Mouse (Mus musculus): ENCODE results near the gene Tlr13. TPM values are rescaled to one million over a fixed set of nuclear protein-coding genes. Genes with fewer than 3 reads are reported as not detected.

The Tlr13 gene
- polyA plus RNA-seq (2012; rRNA removed): 0.05 TPM in 2 replicates

DNA sequence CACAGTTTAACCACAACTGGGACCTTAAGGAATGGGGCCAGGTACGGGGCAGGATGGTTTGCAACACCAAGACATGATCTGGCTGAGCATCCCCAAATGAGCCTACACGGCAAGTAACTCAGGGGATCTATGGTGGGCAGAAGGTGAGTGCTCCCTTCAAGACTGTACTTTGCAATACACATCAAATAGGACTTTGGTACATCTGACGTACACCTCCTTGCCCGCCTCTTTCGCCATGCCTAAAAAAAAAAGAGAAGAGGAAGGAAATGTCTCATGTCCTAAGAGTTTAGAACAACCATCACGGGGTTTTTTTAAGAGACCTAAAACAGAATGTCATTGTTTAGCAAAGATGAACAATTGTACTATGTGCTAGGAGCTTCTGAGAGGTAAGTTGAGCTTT lies at the start of gene Tlr13:
Gene Tlr13 (plus strand): TSS at position 269 of the 400 bp plus-strand sequence.
- no peak within 1 kb of the TSS for H3K4me3 ChIP-seq (ENCODE audit: control insufficient read depth, low read depth, low read length)
- no peaks in the 10 kb centered on the region for H3K36me3 ChIP-seq (ENCODE audit: control insufficient read depth, insufficient read depth, low read length)
- no peaks in the 10 kb centered on the region for H3K27me3 ChIP-seq (ENCODE audit: control insufficient read depth, insufficient read depth, low read length)
- no peak within 1 kb of the TSS for H3K27ac ChIP-seq (ENCODE audit: control insufficient read depth, insufficient read depth, low read depth, low read length)
- TF ChIP-seq CTCF (IDR thresholded peaks at IDR 0.05; ENCODE audit: control insufficient read depth, insufficient read depth, insufficient replicate concordance, low read depth, low read length) (no peak), POLR2A (IDR thresholded peaks at IDR 0.05; ENCODE audit: control insufficient read depth, low read depth, low read length) (no peak)
- H3K4me1 ChIP-seq (ENCODE audit: control insufficient read depth, insufficient read depth, low read length): no peaks in the 10 kb centered on the region

DNA sequence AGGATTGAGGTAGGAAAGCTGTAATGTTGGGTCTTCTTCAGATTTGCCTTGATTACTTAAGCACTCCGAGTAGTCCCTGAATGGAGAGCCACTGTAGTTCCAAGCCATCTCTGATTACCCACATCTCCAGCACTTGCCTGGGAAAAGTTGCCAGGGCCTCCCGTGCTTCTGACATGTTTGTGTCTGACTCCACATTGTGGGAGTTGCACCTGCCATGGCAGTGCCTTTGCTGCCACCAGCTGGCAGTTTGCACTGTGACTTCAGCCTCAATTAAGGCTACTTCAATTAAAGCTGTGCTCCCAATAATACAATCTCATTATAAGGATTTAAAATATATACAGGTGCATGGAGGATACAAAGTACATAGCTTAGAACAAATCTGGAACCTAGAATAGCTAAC lies 37.5 kb upstream of the Tlr13 start:
- TF ChIP-seq CTCF (IDR thresholded peaks at IDR 0.05; ENCODE audit: control insufficient read depth, insufficient read depth, insufficient replicate concordance, low read depth, low read length) (0 out of 2 replicates have a peak, but pooled peaks have one; percentile 33), POLR2A (IDR thresholded peaks at IDR 0.05; ENCODE audit: control insufficient read depth, low read depth, low read length) (no peak)
- Histone ChIP-seq H3K27ac (ENCODE audit: control insufficient read depth, insufficient read depth, low read depth, low read length) (no peak overlapping the region), H3K4me3 (ENCODE audit: control insufficient read depth, low read depth, low read length) (no peak overlapping the region), H3K36me3 (ENCODE audit: control insufficient read depth, insufficient read depth, low read length) (no peaks in the 10 kb centered on the region), H3K4me1 (ENCODE audit: control insufficient read depth, insufficient read depth, low read length) (no peaks in the 10 kb centered on the region), H3K27me3 (ENCODE audit: control insufficient read depth, insufficient read depth, low read length) (no peaks in the 10 kb centered on the region)

DNA sequence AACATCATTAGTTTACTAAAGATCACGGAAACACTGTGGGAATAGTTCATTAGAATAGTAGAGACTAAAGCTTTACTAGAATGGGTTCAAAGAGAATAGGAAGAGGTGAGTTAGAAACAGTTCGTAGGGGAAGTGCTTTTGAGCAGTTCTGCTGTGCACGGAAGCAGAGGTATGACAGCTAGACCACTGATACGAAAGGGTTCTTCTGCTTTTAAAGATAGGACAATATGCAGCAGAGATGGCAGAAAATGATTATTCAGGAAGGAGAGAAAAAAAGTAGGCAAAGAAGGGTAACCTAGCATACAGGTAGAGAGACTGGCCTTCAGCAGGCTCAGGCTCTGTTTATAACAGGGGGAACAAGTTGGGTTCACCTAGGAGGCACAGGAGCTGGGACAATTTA lies 29.1 kb upstream of the Tlr13 start:
- Histone ChIP-seq H3K4me1 (ENCODE audit: control insufficient read depth, insufficient read depth, low read length) (no peaks in the 10 kb centered on the region), H3K36me3 (ENCODE audit: control insufficient read depth, insufficient read depth, low read length) (no peaks in the 10 kb centered on the region), H3K4me3 (ENCODE audit: control insufficient read depth, low read depth, low read length) (no peak overlapping the region), H3K27ac (ENCODE audit: control insufficient read depth, insufficient read depth, low read depth, low read length) (no peak overlapping the region), H3K27me3 (ENCODE audit: control insufficient read depth, insufficient read depth, low read length) (no peaks in the 10 kb centered on the region)
- TF ChIP-seq CTCF (IDR thresholded peaks at IDR 0.05; ENCODE audit: control insufficient read depth, insufficient read depth, insufficient replicate concordance, low read depth, low read length): no peak
- TF ChIP-seq POLR2A (IDR thresholded peaks at IDR 0.05; ENCODE audit: control insufficient read depth, low read depth, low read length): no peak

DNA sequence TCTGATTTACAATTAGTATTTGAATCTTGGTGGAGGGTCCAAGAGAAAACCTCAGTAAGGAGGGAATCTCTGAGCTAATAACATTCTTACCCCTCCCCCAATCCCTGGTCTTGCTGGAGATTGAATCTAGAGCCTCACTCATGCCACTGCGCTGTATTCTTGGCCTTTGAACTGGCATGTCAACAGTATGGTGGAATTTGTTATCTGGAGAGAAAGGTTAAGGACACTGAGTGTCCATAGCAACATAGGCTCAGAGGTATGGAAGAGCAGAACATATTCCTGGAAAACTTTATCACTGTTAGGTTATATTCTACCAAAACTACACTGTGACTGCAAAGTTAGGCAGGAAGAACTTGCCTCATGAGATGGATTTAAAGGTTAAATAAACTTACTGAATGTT lies 28.3 kb upstream of the Tlr13 start:
- Histone ChIP-seq H3K36me3 (ENCODE audit: control insufficient read depth, insufficient read depth, low read length) (no peaks in the 10 kb centered on the region), H3K4me3 (ENCODE audit: control insufficient read depth, low read depth, low read length) (no peak overlapping the region), H3K27me3 (ENCODE audit: control insufficient read depth, insufficient read depth, low read length) (no peaks in the 10 kb centered on the region), H3K4me1 (ENCODE audit: control insufficient read depth, insufficient read depth, low read length) (no peaks in the 10 kb centered on the region), H3K27ac (ENCODE audit: control insufficient read depth, insufficient read depth, low read depth, low read length) (no peak overlapping the region)
- TF ChIP-seq CTCF (IDR thresholded peaks at IDR 0.05; ENCODE audit: control insufficient read depth, insufficient read depth, insufficient replicate concordance, low read depth, low read length) (no peak), POLR2A (IDR thresholded peaks at IDR 0.05; ENCODE audit: control insufficient read depth, low read depth, low read length) (no peak)

DNA sequence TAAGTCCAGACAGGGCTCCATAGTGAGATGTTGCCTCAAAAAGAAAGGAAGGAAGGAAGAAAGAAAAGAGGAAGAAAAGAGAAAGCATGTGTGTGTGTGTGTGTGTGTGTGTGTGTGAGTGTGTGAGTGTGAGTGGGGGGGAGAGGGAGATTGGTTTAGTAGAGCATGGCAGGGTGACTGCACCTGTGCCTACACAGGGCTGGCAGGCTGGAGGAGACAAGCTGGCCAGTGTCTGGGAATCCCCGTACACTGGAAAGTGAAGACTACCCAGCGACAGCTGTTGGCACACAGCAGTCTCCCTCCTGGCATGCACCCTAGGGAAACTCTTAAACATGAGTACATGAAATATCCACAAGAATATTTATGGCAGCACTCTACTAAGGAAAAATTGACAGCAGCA lies 20.2 kb upstream of the Tlr13 start:
- Histone ChIP-seq H3K27ac (ENCODE audit: control insufficient read depth, insufficient read depth, low read depth, low read length) (no peak overlapping the region), H3K27me3 (ENCODE audit: control insufficient read depth, insufficient read depth, low read length) (no peaks in the 10 kb centered on the region), H3K36me3 (ENCODE audit: control insufficient read depth, insufficient read depth, low read length) (no peaks in the 10 kb centered on the region), H3K4me3 (ENCODE audit: control insufficient read depth, low read depth, low read length) (no peak overlapping the region), H3K4me1 (ENCODE audit: control insufficient read depth, insufficient read depth, low read length) (no peaks in the 10 kb centered on the region)
- TF ChIP-seq CTCF (IDR thresholded peaks at IDR 0.05; ENCODE audit: control insufficient read depth, insufficient read depth, insufficient replicate concordance, low read depth, low read length) (no peak), POLR2A (IDR thresholded peaks at IDR 0.05; ENCODE audit: control insufficient read depth, low read depth, low read length) (no peak)

DNA sequence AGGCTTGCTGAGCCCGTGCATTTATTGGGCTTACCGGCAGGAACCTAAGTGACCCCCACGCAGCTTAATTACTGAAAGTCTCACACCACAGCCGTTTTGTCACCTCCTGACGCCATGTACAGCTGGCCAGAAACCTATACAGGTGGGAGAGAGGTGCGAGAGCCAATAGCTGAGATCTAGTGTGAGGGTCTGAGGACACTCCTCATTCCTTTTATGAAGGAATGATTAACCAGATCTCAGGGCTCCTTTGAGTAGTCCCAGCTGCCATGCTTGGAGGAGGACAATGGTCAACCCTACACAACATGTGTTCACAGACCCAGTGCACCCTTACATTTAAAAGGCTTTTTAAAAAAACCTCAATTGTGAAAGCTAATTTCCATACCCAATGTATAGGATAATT lies 14.7 kb upstream of the Tlr13 start:
- H3K27me3 ChIP-seq (ENCODE audit: control insufficient read depth, insufficient read depth, low read length): no peaks in the 10 kb centered on the region
- no peaks in the 10 kb centered on the region for H3K4me1 ChIP-seq (ENCODE audit: control insufficient read depth, insufficient read depth, low read length)
- TF ChIP-seq CTCF (IDR thresholded peaks at IDR 0.05; ENCODE audit: control insufficient read depth, insufficient read depth, insufficient replicate concordance, low read depth, low read length) (no peak), POLR2A (IDR thresholded peaks at IDR 0.05; ENCODE audit: control insufficient read depth, low read depth, low read length) (no peak)
- no peak overlapping the region for H3K27ac ChIP-seq (ENCODE audit: control insufficient read depth, insufficient read depth, low read depth, low read length)
- H3K4me3 ChIP-seq (ENCODE audit: control insufficient read depth, low read depth, low read length): no peak overlapping the region
- no peaks in the 10 kb centered on the region for H3K36me3 ChIP-seq (ENCODE audit: control insufficient read depth, insufficient read depth, low read length)

DNA sequence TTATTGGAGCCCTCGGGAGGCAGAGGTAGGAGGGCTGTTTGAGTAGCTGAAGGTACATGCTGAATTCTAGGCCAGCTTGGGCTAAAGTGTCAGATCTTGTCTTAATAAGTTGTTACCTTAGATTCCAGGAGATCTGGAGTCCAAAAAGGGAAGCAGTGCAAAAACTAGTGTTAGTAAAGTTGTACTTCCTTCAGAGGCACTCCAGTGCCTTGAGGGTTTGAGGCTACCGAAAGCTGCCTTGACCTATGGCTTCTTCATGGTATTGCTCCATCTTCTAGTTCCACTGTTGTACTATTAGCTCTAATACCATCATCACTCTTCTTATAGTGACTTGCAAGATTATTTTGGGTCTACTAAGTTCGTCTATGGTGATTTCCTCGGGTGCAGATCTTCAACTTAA lies 13.1 kb upstream of the Tlr13 start:
- Histone ChIP-seq H3K36me3 (ENCODE audit: control insufficient read depth, insufficient read depth, low read length) (no peaks in the 10 kb centered on the region), H3K27ac (ENCODE audit: control insufficient read depth, insufficient read depth, low read depth, low read length) (no peak overlapping the region), H3K4me1 (ENCODE audit: control insufficient read depth, insufficient read depth, low read length) (no peaks in the 10 kb centered on the region), H3K4me3 (ENCODE audit: control insufficient read depth, low read depth, low read length) (no peak overlapping the region), H3K27me3 (ENCODE audit: control insufficient read depth, insufficient read depth, low read length) (no peaks in the 10 kb centered on the region)
- TF ChIP-seq CTCF (IDR thresholded peaks at IDR 0.05; ENCODE audit: control insufficient read depth, insufficient read depth, insufficient replicate concordance, low read depth, low read length): no peak

DNA sequence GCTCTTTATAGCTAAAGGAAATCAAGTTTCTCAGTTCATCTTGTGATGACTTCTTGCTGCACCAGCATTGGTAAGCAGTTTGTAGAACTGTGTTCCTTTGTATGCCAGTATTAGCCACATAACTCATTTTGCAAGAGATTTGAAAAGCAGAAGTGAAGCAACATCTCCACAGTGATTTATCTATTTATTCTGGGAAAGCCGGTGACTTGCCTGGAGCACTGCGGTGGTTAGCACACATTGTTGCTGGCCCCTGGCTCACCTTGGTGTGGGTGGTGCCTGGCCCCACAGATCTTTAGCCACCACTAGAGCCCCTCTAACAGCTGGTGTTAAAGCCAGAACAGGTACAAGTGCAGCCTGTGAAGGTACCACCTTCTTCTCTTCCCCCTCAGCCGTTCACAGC lies 8.1 kb upstream of the Tlr13 start:
- Histone ChIP-seq H3K4me3 (ENCODE audit: control insufficient read depth, low read depth, low read length) (no peak overlapping the region), H3K36me3 (ENCODE audit: control insufficient read depth, insufficient read depth, low read length) (no peaks in the 10 kb centered on the region), H3K27me3 (ENCODE audit: control insufficient read depth, insufficient read depth, low read length) (no peaks in the 10 kb centered on the region), H3K4me1 (ENCODE audit: control insufficient read depth, insufficient read depth, low read length) (no peaks in the 10 kb centered on the region), H3K27ac (ENCODE audit: control insufficient read depth, insufficient read depth, low read depth, low read length) (no peak overlapping the region)
- TF ChIP-seq CTCF (IDR thresholded peaks at IDR 0.05; ENCODE audit: control insufficient read depth, insufficient read depth, insufficient replicate concordance, low read depth, low read length): no peak
